Mouse (Mus musculus) monocyte, adult 5-6 weeks (primary cell): ENCODE data around the gene C5ar1. TPM values are rescaled to one million over a fixed set of nuclear protein-coding genes. Genes with fewer than 3 reads are reported as not detected.

Experiments used
- total RNA-seq: library from RNA; stranded (forward); fragments of 200-1000, 200-491, 200-594 nt; gene quantifications from 3 replicates; pipeline ENCODE4 v1.2.3, GENCODE M21; 2017

C5ar1 gene
- total RNA-seq, 1 experiment from 2014 or later = 17.0 TPM

Other genes starting within 250 kb of the C5ar1 start
- gene Bicra, start 211.6 kb downstream of the C5ar1 start, total RNA-seq = 2.2 to 10.0 TPM (median 2.6 TPM) in 3 replicates
- gene Zfp541, start 197.7 kb downstream of the C5ar1 start, total RNA-seq = 0.11 to 0.29 TPM in 2 of 3 replicates, not detected in the other
- gene Napa, start 161.1 kb downstream of the C5ar1 start, total RNA-seq = 46.6 to 76.8 TPM (median 71.5 TPM) in 3 replicates
- gene Kptn, start 139.6 kb downstream of the C5ar1 start, total RNA-seq = 9.6 to 18.6 TPM (median 15.9 TPM) in 3 replicates
- not detected in 3 replicates for gene Slc8a2, start 129.7 kb downstream of the C5ar1 start, total RNA-seq
- gene Meis3, start 84.5 kb downstream of the C5ar1 start, total RNA-seq = 3.0 to 15.5 TPM (median 6.4 TPM) in 3 replicates
- gene Dhx34, start 37.5 kb downstream of the C5ar1 start, total RNA-seq = 7.7 to 12.4 TPM (median 10.4 TPM) in 3 replicates
- gene C5ar2, start 15.4 kb downstream of the C5ar1 start, total RNA-seq = 2.9 to 8.0 TPM (median 7.0 TPM) in 3 replicates
- gene Inafm1, start 14.1 kb upstream of the C5ar1 start, total RNA-seq = 9.4 to 16.4 TPM (median 12.3 TPM) in 3 replicates
- gene Ccdc9, start 27.3 kb upstream of the C5ar1 start, total RNA-seq = 231 to 284 TPM (median 256 TPM) in 3 replicates
- 26.4 to 30.9 TPM (median 30.1 TPM) in 3 replicates for gene Bbc3, start 48.9 kb upstream of the C5ar1 start, total RNA-seq
- 108 to 150 TPM (median 134 TPM) in 3 replicates for gene Sae1, start 128.3 kb upstream of the C5ar1 start, total RNA-seq
- gene Zc3h4, start 141.4 kb upstream of the C5ar1 start, total RNA-seq = 20.4 to 63.1 TPM (median 27.4 TPM) in 3 replicates
- 16.1 to 32.9 TPM (median 21.0 TPM) in 3 replicates for gene Tmem160, start 193.2 kb upstream of the C5ar1 start, total RNA-seq
- gene Npas1, start 218.2 kb upstream of the C5ar1 start, total RNA-seq = not detected in 3 replicates